Mouse (Mus musculus): ENCODE results near the gene Adal.

DNA sequence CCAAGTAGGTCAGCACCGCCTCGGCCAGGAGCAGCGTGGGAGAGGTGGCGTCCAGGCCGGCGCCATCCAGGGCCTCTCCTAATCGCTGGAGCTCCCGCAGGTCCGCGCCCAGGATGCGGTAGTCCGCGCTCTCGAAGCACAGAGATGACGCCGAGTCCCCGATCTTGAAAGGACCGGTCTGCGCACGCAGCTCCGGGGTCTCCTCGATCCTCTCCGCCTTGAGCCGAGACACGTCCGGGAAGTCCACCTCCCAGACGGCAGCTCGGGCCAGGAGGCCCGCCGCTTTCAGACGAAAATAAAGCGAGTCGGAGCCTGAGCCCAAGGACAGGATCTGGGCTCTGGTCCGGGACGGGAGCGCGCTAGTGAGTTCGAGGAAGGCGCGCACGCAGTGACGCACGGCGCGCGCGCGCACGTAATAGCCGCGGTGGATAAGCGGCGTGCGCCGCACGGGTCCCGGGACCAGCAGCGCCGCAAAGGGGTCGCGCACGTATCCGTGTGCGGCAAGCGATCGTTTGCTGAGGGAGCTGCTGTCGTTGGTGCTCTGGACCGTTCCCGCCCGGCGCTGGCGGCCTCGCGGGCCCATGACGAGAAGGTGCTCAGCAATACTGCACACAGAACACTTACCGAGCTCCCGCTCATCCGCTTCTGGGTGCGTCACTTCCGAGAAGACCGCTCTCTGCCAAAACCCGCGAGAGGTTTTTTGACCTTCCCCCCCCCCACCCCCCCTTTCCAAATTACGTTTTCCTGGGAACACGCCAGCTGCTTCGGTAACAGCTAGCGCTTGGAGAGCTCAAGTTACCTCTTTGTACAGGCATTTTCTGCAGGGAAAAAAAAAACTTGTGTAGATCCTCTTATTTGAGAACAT, at the start of gene Adal, which contains the start of gene Lcmt2:
- TF ChIP-seq POLR2A (IDR thresholded peaks at IDR 0.05; ENCODE audit: extremely low read depth, insufficient read depth, low read length): peak; percentile 89
- no peak for TF ChIP-seq CTCF (IDR thresholded peaks at IDR 0.05; ENCODE audit: extremely low read depth, insufficient read depth, low read length)
